In the genomic region with DNA sequence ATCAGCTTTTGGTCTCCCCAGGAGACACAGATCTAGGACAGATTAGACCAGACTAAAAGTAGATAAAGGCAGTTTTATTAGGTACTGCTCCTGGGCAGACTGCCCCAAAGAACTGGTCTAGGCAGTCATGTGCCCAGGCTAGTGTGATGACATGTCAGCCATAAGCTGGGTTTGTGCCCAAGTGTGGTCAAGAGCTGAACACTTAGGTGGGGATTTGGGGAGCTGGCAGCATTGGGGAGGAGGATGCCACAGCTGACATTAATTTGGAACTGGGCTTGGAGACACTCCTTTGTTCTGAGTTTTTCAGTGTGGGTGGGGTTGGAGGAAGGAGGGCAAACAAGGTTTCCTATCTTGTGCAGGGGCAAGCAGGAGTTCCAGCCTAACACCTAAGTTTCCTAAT, we compare ENCODE assay signal across 16 mouse cellular contexts.
"Had no signal": no experiment of that assay in that cellular context is flagged by ENCODE, and none has a peak within 500 bp of the region (broad histone marks: within the 10 kb centered on the region; RNA-seq: fewer than 3 reads in every experiment).

No protein-coding gene starts in this region.

- H3K9me3 ChIP-seq: limb, embryonic 10.5 days; liver, embryonic 15.5 days; neural tube, embryonic 15.5 days had no signal

- ATAC-seq: lung, postnatal 0 days had no signal

- H3K9ac ChIP-seq: liver, embryonic 15.5 days; neural tube, embryonic 15.5 days had no signal

- H3K27me3 ChIP-seq: liver, embryonic 15.5 days; neural tube, embryonic 15.5 days had no signal

- H3K4me3 ChIP-seq: layer of hippocampus, adult 2 months; limb, embryonic 10.5 days; liver, embryonic 15.5 days; neural tube, embryonic 15.5 days had no signal

- H3K4me2 ChIP-seq: liver, embryonic 11.5 days; liver, embryonic 15.5 days; neural tube, embryonic 15.5 days had no signal

- DNase-seq: kidney, adult 11 months; kidney, adult 9 months; kidney, postnatal 36 days; lung, adult 2 months; lung, postnatal 36 days; right cerebral cortex, postnatal 4 days; spleen, adult 18-20 months; thymus, adult 18-20 months; thymus, postnatal 14 days had no signal

- H3K27ac ChIP-seq: kidney, postnatal 0 days; layer of hippocampus, adult 2 months; limb, embryonic 10.5 days; liver, embryonic 15.5 days; neural tube, embryonic 15.5 days had no signal

- H3K36me3 ChIP-seq: limb, embryonic 10.5 days; liver, embryonic 15.5 days; neural tube, embryonic 15.5 days had no signal

- H3K4me1 ChIP-seq: limb, embryonic 10.5 days; liver, embryonic 15.5 days; neural tube, embryonic 15.5 days had no signal
